Mouse (Mus musculus) spleen, embryonic (tissue): ENCODE measurements around the gene Npy2r.

ENCODE experiments used
- CTCF ChIA-PET: fragments of 350-600 bp; sonication (Branson Sonifier 250); formaldehyde crosslinking; loops from one replicate; lab custom pipeline; 2022; lab: Charles Lee

The Npy2r gene

DNA sequence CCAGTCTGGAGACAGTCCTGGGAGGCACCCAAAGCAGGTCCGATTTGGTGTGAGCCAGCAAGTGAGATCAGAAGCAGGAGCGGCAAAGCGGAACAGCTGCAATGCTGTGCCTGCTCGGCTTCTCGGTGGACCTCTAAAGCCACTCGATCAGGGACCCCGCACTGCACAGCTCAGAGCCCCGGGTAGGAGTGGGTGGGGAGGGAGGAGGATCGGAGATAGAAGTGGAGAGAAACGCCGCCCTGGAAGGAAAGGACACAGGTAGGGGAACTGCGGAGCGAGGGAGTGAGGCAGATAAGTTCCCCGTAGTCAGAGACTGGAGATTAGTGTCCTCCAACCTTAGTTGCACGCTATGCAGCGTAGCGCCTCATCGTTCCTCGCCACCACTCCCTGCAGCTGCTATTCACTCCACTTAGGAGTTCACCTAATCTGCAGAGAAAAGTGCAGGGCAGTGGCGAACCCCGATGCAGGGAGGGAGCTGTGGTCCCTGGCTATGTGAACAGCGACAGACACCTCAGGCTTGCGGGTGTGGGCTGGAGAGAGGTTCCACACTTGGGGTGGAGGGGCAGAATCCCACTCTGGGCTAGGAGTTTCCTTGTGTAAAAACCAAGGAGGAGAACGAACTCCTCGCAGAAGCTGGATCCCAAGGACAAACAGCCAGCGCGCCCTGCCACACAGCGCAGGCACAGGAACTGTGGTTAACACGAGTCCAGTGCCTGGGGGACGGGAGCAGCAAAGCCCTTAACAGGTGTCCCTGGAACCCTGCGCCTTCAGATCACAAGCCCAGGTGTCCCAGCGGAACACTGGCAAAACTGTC lies at the start of gene Npy2r:
Gene Npy2r, minus strand, starts transcription at position 177 of the 814 bp plus-strand sequence.
- CTCF ChIA-PET: no interaction called here

DNA sequence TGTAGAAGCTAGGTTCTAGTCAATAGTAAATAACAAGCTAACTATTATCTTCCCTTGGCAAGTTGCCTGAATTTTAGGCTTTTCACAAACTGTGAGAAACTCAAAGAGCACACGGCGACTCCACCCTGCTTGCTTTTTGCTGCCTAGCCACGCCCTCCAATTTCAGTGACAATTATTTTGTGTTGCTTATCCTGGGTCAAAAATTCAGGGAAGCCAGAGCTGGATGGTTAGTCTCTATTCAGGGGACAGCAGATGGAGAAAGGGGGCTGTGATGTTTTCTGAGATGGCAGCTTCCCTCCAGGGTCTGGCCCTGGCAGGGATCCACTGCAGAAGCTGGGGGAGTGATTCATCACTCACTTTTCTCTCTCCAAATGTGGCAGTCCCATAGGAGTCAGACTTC lies 9.9 kb upstream of the Npy2r start:
- CTCF ChIA-PET: no interaction called here

DNA sequence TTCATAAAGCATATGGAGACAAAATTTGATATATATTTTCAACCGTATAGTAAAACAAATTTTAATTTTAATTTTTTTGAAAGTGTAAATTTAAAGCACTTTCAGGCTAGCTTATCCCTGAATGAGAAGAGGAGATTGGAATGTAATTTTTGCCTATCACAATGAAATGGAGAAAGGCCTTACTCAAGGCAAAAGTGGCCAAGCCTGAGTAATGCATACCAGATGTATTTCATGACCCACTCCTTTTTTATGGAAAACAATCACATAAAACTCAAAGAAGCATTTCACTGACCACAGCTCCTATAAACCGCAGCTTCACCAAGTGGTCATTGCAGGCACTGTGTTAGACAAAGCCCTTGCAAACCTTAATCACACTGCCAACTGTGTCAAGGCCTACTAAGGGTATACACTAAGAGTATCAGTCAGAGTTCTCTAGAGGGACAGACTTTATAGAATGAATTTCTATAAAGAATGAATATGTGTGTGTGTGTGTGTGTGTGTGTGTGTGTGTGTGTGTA lies 8.5 kb upstream of the Npy2r start:
- CTCF ChIA-PET: no interaction called here

DNA sequence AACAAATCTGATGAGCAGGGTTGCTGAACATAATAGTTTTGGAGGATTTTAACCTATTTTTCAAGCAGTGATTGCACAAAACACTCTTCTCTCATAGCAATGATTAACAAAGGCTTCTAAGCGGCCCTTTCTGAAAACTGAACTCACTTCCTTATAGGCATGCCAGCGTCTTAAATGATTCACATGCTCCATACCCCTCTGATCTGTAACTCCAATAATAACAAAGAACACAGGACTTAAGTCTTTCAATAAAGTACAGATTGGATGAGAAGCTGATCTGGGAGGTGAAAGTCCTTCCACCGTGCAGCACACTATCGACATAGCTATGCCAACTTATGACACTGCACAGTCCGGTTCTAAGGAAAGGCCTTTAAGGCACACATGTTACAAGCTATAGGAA lies 2.0 kb upstream of the Npy2r start:
- CTCF ChIA-PET: no interaction called here

DNA sequence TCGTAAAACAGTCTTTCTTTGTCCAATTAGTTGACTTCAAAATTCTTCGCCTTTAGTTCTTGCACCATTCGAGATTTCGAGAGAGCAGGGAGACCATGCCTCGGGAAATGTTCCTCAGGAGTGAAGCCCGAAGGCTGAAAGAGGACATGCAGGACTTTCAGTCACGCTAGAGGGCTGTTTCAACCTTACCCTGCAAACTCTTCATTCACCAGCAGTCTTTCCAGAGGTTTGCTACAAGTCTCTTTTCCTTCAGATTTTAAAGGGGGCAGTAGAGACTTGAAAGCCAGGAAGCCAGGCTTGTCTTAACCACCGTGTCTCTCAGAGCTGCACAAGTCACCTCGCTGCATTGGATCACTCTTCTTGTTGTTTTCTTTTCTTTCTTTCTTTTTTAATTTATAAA lies 869 bp upstream of the Npy2r start:
- CTCF ChIA-PET: no interaction called here

DNA sequence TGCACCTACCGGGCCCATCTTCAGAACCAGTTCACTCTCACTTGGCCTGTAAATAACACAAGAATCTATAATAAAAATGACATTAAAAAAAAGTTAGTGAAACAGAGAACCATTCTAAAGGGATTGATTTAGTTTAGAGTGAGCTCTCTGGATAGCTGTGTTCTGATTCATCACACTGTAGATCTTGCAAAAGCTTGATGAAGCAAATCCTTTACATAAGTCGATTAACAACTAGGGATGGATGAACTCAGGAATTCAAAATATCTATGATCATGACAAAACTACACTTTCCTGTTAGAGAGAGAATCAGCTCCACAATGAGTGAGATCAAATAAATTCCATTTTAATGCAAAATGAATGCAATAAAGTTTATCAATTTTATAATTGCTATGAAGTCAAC lies 6.4 kb downstream of the Npy2r start:
- CTCF ChIA-PET: no interaction called here

DNA sequence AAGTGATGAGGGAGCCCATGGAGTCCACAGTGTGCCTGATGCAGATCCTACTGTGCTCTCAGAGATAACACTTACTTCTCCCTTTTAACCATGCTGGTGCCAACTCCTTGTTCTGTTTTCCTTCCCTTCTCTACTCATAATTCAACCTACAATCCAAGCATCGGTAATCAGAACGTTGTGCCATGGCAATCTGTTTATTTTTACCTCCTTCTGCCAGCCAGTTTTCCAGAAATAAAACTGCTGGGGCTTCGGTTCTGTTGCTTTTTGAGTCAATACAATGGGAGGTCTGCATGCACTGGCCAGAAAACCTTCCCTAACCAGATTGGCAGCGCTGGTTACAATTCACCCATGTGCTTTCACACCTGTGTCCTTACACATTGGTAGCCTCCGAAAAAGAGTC lies 7.9 kb downstream of the Npy2r start:
- CTCF ChIA-PET: no interaction called here

DNA sequence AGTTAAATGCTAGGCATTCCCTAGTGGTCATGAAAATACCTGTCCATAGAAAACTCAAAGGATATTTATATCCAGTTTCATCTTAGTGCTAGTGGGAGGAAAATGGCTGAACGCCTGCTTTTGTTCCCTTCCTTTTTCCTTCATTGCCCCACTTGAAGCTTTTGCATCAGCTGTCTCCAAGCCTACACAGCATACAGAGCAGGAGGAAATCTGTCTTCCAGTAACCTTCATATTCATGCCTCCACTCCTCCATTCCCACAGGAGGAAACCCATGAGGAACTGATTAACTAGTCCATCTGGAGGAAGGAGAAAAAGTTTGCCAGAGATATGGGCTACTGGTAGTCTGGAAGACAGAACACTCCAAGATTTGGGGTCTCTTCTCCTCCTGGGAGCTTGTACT lies 23.1 kb downstream of the Npy2r start:
- CTCF ChIA-PET: no interaction called here

DNA sequence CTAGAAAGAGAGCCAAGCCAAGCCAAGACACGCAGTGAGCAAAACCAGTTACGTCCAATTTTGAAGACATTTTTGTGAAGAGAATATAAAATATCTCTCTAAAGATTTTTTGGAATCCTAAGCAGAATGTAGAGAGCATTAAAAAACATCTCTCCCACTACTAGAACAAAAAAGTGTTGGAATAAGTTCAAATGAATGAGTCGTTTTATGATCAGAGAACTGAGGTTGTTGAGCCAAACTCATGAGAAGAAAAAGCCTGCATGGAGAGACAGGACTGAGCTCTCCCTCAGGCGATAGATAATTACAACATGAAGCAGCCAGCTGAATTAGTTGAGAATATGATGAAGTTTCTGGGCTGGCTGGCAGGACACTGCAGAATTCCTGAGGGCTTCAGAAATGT lies 49.9 kb downstream of the Npy2r start:
- CTCF ChIA-PET: no interaction called here
